Mouse (Mus musculus): ENCODE measurements at regions not wholly inside any gene's neighbourhood (a gene's known extent, or its start where the extent isn't known, plus 50 kb on each side); places are given as distances from the start of the nearest gene placed in this dataset.

DNA sequence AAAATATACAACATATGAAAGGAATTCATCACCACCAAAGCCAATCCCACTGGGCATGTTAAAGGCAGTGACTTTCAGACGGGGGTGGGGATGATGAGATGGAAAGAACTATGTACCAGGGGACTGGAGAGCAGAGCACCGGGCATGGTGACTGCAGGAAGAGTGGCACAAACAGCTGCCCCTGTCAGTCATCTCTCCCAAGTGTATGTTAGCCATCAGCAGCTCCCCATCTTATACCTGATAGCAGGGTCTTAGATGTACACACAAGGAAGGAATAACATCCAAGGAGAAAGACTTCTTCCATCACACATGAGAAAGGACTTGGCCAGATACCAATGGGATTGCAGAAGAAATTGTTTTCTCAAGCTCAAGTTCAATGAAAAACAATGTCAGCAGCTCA is 257.2 kb downstream of the Nuak1 start:
- DNase-seq (ENCODE audit: low spot score in 2 of 2): no peak

DNA sequence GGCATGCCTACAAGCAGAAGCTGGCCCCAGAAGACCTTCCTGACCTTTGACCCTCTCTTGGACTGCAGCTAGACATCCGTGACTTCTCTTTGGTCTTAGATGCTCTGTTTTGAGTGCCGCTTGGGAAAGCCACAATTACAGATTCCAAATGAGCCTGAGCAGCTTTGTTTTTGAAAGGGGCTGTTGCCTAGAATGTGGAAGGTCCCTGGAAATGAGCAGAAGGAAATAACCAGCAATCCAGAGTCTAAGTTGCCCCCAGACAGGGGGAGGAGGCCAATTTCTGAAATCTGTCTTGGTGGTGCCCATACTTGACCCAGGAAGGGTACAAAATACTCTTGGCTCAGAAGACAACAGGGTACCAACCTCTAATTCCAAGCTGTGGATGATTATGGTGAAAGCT is 253.9 kb downstream of the Nuak1 start:
- DNase-seq (ENCODE audit: low spot score in 2 of 2): no peak

DNA sequence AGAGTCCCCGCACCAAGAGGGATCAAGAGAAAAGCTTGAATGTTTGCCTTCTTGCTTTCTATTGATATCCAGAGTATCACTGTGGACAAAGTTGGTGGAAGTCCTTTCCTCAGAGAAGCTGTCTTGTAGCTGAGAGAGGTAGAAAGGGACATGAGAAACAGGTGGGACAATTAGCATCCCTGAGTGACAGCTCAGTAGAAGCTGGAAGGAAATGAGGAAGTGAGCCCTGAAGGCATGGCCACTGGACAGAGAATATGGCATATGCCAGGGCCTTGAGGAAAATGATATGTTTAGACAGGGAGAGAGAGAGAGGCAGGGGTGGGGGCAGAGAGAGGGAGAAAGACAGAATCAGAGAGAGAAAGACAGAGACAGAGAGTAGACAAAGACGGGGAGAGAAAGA is 241.4 kb downstream of the Nuak1 start:
- no peak for DNase-seq (ENCODE audit: low spot score in 2 of 2)

DNA sequence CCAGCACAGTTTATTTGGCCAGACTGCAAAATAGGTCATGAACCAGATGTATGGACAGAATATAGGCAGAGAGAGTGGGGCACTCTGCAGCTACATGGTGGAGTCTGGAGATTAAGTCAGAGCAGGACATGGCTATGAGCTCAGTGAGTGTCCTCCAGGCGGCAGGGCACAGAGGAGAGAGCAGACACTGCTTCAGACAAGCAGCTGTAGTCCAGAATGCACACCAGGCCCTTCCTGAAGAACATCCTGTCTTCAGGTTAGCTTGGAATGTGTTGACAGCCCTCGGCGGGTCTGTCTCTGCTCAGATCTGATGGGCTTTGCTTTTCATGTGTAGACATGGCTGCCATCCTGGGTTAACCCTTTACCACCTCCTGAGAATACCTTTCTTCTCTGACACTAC is 238.6 kb downstream of the Nuak1 start:
- DNase-seq (ENCODE audit: low spot score in 2 of 2): no peak

DNA sequence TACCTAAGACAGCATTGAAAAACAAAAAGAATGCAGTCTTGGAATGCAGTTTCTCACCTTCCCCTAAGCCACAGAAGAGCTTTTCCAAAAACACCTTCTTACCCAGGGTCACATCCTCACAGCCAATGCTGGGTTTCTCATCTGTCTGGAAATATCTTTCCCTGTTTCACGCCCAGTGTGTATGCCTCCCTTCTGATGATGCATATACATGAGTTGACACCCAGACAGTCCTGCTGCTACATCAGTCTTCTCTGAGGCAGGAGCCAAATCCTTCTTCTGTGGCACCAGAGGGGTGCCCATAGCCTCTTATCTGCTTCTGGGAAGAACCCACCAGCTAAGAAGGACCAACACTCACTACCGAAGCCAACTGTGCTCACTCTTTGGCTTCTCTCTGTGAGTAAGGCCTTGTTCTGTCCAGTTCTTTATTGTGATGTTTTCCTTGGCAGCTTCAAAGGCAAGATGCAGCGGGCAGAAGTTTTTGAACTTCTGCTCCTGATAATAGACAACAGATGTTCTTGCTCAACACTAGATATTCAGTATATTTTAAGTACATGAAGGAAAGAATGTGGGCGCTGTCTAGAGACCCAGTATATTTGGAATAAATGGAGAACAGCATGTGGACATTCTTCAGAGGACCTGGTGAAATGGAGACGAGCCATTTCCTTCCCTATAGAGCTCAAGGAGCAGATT is 228.2 kb downstream of the Nuak1 start:
- DNase-seq (ENCODE audit: low spot score in 2 of 2): peak in 1 of 2 experiments; percentile 12

DNA sequence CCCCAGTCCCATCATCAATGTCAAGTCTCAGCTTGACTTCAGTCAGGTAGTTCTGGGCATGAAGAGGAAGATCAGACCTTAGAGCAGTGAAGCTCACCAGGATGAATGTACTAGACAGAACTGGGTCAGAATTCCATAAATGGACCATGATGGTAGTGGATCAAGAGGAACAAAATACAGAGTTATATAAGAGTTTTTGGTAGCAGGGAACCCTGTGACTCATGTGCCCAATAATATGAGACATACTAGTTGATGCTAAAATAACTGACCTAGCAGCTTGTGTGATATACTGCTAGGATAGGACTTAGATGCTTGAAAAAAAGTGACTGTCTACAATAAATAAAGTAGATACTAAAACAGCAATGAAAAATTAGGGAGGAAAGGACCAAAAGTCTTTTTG is 225.6 kb downstream of the Nuak1 start:
- DNase-seq (ENCODE audit: low spot score in 2 of 2): no peak

DNA sequence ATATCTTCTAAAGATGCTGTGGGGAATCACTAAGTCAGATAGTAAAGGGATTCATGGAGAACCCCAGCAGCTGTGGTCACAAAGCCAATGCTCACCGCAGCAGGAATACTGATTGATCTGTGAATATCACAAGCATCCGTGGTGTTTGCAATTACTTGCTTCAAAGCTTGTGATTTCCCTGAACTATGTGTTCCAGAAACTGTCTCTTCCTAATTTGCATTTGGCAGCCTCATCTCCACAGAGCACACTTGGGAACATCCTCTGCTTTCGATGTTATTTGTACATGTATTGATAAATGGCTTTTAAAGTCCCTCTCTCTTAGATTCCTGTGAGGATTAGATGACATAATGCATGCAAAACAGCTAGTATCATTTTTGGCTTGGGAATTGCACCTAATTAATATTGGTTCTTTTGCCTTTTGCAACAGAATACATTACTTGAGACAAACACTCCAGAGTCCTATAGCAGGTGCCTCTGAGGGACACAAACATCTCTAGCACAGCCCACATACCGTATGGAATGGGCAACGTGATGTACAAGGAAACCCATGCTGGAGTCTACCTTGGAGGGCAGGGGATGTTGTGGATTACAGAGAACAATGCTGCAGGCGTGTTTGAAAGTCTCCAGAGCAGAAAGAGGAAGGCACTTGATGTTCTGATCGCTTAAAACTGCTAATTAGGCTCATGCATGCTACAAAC is 211.0 kb downstream of the Nuak1 start:
- DNase-seq (ENCODE audit: low spot score in 2 of 2): peak; percentile 33 to 46

DNA sequence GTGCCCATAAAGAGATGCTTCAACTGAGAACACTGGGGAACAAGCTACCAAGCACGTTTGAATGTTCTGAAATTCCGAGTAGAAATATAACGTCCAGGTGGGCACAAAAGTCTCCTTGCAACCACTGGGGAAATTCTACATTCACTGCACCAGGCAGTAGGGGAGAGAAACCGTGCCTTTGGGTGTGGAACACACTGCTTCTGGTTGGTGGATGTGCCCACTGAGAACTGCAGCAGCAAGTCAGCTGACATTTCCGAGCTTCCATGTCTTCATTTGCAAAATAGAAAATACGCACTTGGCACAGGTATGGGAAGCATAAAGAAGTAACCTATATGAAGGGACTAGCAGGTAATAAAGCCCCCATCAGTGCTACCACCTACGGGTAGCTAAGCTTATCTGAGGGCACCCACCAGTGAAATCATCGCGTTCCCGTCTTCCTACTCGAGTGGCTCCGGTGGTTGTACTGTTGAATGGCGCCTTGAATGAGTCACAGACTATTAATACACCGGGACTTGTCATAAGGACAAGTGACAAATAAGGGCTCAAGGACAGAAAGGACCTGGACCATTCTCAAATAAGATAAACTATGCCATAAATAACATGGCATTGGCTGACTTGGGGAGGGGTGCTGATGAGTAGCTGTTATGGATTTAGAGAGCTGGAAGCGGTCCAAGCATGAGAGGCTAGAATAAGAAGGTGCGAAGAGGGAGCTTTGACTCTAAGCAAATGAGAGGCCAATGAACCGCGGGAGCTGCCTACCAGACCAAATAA is 210.2 kb downstream of the Nuak1 start:
- DNase-seq (ENCODE audit: low spot score in 2 of 2): peak; percentile 51 to 68

DNA sequence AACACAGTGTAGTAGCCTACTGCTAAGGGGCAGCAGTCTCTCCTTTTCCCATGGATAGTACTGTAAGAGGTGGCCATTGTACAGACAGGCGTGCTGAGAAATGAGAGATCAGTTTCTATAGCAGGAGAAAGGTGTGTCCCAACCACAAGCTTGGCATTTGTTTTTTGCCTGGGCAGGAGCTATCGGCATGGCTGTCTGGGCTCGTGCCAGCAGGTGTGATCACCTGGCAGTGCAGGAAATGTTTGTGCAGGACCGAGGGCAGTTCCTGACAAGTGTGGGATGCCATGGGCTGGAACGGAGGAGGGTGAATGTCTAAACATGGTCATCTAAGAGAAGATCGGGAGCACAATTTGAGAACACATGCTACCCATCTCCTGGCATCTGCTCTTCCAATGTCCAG is 205.4 kb downstream of the Nuak1 start:
- DNase-seq (ENCODE audit: low spot score in 2 of 2): no peak

DNA sequence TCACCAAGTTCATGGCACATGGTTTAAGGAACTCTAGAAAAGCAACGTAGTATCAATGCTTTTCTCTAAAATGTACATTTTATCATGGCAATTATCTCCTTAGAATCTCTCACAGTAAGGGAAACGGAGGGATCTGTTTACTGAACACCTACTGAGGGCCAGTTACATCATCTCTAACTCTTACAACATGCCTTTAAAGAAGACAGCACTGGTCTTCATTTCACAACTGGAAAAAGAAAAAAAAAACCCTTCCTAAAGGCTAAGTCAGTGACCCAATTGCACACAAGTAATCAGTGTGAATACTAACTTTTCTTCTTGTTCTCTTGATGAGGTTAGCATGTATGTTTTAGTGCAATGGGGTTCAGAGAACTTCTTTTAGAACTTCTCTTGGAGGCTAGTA is 204.2 kb downstream of the Nuak1 start:
- DNase-seq (ENCODE audit: low spot score in 2 of 2): no peak

DNA sequence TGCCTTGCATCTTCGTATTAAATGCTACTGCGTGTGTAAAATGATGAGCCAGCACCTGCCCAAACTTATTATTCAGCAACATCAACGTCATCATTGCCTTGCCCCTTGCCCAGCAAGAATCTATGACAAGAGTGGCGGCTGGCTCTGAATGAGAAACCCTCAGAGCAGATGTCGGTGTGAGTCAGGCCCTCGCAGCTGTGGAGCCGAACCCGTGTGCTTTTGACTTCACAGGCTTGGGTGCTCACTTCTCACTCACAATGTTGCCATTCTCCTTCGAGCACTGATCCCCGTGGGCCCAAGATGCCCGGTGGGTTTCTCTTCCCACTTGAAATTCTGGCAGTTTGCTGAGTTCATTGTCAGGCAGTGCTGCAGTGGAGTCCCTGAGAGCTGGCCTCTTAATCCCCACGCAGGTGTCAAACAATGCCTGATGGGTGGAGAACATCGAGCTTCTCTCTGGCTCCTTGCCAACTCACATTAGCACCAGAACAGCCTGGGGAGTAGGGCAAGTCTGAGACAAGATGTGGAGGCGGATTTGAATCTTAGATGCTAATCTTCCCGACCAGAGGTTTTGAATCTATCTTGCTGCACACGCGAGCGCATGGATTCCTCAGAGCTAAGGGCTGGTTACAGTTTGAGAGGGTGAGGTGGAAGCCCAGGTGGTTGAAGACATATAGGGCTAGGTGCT is 202.0 kb downstream of the Nuak1 start:
- DNase-seq (ENCODE audit: low spot score in 2 of 2): peak; percentile 27 to 43

DNA sequence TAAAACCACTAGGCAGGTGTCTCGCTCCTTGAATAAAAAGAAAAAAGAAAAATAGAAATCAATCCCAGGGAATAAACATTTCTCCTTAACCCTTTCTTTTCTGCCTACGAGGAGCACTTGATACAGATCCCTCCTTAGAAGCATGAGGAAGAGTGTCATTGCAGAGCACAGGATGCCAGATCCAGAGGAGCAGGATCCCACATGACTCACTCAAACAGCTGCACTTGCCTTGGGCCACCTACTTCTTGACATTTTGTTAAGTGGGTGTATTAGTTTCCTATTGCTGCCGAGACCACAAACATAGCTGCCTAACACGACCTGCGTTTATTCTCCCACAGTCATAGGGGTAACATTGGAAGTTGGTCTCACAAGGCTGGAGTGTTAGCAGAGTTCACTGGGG is 197.1 kb downstream of the Nuak1 start:
- peak in 1 of 2 experiments; percentile 15 for DNase-seq (ENCODE audit: low spot score in 2 of 2)

DNA sequence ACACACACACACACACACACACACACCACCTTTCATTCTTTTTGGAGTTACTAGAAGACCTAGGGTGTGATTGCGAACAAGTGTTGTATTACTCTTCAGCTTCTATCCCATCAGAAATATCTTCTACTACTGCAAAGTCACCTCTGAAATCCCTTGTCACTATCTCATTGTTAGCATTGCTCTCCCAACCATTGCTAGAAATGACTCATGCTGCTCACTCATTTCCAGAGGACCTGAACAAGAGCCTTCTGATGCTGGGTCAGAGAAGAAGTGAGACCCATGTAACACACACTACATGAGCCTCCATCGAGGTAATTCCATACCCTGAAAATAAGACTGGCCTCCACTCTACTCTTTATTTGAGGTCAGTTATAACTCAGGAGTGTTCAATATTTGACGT is 191.1 kb downstream of the Nuak1 start:
- DNase-seq (ENCODE audit: low spot score in 2 of 2): no peak

DNA sequence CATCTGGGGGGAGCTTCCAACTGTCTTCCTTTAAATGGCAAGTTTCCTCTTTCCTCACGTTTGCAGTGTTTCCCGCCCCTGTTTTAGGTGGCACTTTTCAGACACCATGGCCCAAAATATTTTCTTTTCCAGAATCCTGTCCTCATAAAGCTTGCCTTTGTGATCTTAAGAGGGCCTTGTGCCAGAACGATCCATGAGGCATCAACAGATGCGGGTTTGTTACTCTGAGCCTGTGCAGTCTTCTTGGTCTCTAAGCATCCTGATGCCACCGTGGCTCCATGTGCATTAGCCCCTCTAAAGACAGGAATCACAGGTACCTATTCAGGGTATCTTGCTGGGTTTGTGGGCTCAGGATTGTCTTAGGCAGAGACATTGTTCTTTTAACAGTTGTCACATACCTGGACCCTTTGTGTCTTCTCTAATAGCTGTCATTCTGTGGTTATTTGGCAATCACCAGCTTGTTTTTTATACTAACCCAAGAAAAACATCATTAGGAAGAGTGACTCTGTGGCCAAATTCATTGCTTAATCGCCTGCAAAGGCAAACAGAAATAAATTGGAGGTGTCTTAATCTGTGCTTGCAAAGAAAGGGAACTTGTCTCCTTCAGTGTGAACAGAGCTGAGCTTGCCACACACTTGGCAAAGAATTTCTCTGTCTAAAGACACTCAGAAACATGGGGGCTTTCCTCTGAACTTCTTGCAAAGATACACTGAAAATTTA is 179.3 kb downstream of the Nuak1 start:
- DNase-seq (ENCODE audit: low spot score in 2 of 2): no peak

DNA sequence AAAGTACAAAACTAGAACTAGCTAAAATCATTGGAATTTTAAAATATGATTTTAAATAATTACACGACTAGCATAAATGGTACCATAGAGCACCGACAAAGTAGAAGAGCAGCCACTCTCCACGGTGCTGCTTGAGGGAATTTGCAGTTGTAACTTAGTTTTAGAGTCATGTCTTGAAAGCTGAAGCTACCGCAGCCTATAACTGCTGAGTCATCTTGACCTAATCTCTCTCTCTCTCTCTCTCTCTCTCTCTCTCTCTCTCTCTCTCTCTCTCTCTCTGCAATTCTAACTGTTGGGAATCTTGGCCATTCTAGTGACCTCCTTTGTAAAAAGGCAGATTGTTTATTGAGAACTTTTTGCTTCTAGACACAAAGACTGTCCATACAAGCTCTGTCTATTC is 177.5 kb downstream of the Nuak1 start:
- DNase-seq (ENCODE audit: low spot score in 2 of 2): no peak

DNA sequence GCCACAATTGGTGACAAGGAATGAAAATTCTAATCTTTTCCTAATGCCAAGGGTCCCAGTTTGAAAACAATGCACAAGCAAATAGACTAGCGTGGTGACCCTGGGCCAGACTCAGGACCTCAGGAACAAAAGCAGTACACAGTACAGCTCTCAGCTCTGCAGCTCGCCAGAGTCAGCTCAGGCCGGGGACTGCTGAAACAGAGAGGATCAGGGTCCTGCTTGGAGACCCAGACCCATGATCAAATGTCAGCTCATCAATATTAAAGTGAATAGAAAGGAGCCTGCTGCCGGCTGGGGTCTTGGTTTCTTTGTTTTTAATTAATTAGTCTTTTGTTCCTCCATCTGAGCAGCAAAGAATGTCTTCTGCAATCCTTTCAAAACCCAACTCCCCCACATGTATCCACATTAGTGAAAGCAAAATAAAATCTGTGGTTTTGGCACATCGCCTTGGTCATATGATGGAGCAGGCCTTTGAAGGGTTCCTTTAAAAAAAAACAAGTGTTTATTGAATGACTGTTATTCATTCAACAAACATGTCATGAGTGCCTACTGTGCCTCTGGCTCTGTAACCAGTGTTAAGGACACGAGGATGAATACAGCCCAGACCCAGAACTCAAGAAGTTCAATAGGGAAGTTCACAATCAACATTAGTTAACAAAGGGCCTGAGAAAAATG is 154.4 kb downstream of the Nuak1 start:
- peak in 1 of 2 experiments; percentile 6 for DNase-seq (ENCODE audit: low spot score in 2 of 2)

DNA sequence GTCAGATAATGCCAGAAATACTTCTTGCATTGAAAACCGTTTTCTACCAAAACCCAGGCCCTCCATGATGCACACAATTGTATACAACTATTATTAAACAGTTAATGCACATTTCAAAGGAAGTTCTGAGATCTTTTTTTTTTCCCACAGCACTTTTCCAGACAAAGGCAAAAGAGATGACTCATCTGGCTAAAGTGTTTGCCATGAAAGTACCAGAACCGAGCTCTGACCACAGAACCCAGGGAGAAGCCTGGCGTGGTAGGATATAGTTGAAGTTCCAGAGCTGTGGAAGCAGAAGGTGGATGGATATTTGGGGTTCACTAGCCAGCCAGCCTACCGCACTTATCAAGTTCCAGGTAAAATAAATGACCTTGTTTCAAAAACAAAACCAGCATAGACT is 146.0 kb downstream of the Nuak1 start:
- DNase-seq (ENCODE audit: low spot score in 2 of 2): no peak

DNA sequence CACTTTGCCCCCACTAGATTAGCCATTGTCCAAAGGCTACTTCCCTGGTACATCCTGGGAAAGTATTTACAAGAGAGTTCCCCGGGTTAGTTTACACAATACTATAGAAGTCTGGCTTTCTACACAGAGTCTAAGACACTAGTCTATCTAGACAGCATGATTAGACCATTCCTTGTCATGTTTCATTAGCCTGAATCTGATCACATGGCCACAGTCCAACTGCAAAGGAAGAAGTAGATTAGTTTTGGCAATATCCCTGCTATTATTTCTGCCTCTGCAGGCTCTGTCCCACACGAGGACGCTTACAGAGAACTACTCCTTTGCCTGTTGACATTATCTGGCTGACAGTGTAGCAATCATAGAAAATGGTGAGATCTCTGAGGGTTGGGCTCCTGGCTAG is 144.2 kb downstream of the Nuak1 start:
- no peak for DNase-seq (ENCODE audit: low spot score in 2 of 2)

DNA sequence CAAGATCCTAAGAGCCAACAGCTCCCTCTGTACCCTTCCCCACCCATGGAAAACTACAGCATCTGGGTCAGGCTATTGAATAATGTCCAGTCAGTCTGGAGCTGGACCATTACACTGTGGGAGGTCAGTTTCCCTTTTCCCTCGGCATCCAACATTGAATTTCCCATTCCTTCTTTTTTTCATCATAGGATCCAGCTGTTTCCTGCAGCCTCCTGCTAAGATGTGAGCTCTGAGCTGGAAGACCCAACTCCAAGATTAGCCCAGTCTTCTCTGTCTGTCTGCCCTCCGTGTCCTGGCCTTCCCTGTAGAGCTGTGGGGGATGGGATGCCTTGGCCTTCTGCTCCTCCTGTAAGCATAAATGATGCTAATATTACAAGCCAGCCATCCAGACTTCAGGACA is 138.8 kb downstream of the Nuak1 start:
- no peak for DNase-seq (ENCODE audit: low spot score in 2 of 2)

DNA sequence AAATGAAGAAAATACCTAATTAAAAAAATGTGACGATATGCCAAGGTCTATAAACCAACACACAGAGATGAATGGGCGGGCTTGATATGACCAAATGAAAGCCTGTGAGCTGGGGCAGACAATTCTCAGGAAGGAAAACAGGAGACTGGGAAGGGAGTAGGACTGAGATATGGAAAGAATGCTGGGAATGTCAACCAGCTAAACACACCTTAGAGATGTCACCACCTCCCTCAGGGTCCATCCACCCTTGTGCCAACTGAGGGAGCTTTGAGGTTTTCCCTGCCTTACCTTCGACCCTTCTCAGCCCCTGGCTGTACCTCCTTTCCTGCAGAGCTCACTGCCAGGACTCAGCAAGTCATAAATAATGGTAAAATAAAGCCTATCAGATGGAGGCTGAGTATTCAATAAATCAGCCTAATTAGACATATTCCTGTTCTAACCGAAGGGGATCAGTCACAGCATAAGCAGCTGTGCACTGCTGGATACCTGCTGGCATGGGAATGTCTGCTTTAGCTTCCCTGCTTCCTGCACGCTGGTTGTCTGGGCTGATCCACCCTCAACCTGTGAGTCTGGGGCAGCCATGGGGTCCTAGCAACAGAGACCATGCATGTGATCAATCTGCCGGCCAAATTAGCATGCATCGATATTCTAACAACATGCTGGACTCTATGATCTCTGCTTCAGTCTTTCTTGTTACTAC is 137.4 kb downstream of the Nuak1 start:
- DNase-seq (ENCODE audit: low spot score in 2 of 2): no peak
